Mouse (Mus musculus) left cerebral cortex, adult 11 months (tissue): Measurements from ENCODE around the gene Csnk2b.

Experiments used
- DNase-seq: peaks from one replicate; pipeline ENCODE4 v3.0.0; 2022; ENCODE audit warnings: low spot score

Csnk2b gene

GRCm38 (mm10) chr17:35085208-35085865 is 36.5 kb downstream of the Csnk2b start, which contains the start of gene Ly6g6f:
Gene Ly6g6f (minus strand): TSS chr17:35085610.
- no peak for DNase-seq

- no peak for DNase-seq
Measured at GRCm38 (mm10) chr17:35083929-35084497, 37.8 kb downstream of the Csnk2b start.

- no peak for DNase-seq
Measured at GRCm38 (mm10) chr17:35082841-35083576, 38.8 kb downstream of the Csnk2b start.

- no peak for DNase-seq
Measured at GRCm38 (mm10) chr17:35080710-35081109, 41.1 kb downstream of the Csnk2b start.

- DNase-seq = no peak
Measured at GRCm38 (mm10) chr17:35080248-35080647, 41.6 kb downstream of the Csnk2b start.

GRCm38 (mm10) chr17:35079778-35080177 is 42.1 kb downstream of the Csnk2b start:
- DNase-seq = no peak

GRCm38 (mm10) chr17:35077786-35078233 is 44.0 kb downstream of the Csnk2b start, which contains the start of gene Ly6g6d:
Gene Ly6g6d (minus strand): TSS chr17:35078065.
- DNase-seq = no peak

GRCm38 (mm10) chr17:35077285-35077684 is 44.6 kb downstream of the Csnk2b start:
- no peak for DNase-seq

- DNase-seq = no peak
Measured at GRCm38 (mm10) chr17:35076507-35077176, 45.2 kb downstream of the Csnk2b start, which contains the start of gene Ly6g6e. Gene Ly6g6e (plus strand): TSS chr17:35076902.

- DNase-seq = no peak
Measured at GRCm38 (mm10) chr17:35074097-35074496, 47.8 kb downstream of the Csnk2b start.

- no peak for DNase-seq
Measured at GRCm38 (mm10) chr17:35071454-35071853, 50.4 kb downstream of the Csnk2b start.

GRCm38 (mm10) chr17:35070556-35071229 is 51.2 kb downstream of the Csnk2b start:
- DNase-seq = no peak

- DNase-seq = no peak
Measured at GRCm38 (mm10) chr17:35068213-35068914, 53.5 kb downstream of the Csnk2b start.
